Mouse (Mus musculus): ENCODE data around the gene Zc3h18. TPM values are rescaled to one million over a fixed set of nuclear protein-coding genes. Genes with fewer than 3 reads are reported as not detected.
A peak's percentile ranks its signal among the peaks of the same experiment; 100 is the strongest.

Zc3h18 gene
- polyA plus RNA-seq, 1 experiment from 2014 or later = 64.0 TPM

DNA sequence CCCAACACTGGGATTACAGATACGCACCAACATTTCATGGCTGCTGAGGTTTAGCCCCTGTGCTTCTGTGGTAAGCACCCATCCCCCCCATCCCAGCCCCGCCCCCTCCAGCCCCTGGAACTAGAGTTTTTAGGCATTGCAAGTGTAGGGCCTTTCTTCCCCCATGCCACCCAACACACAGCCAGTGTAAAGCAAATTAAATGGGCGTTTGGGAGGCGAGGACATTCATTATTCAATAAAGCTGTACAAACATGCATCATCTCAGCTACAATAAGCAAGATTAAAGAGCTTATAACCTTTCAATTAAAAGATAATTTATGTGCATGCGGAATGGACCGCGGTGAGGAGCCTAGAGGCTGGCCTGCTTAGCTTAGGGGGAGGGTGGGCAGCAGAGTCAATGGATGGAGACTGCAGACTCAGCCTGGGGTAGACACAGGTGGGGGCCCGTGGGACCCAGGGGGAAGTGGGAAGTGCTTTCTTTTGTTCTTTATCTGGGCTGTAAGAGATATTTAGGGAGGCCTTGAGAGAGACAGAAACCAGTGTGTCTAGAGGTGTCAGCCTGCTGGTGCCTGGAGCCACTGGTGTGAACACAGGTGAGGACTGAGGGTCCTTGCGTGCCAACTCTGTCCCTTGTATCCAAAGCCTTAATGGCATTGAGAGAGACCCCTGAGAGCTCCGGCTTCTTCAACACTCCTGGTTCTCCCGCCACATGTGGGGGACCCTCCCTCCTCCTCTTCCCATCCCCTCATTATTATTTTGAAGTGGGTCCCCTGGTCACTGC lies 25.9 kb upstream of the Zc3h18 start:
- H3K4me1 ChIP-seq = peaks cover 15% of the 10 kb centered on the region
- H3K4me2 ChIP-seq (replicated peaks) = no peak overlapping the region
- H3K36me3 ChIP-seq = no peaks in the 10 kb centered on the region
- WGBS = 34% methylated on average over 11 of the region's 11 CpGs
- no peak overlapping the region for H3K27ac ChIP-seq
- no peak overlapping the region for H3K9ac ChIP-seq
- H3K9me3 ChIP-seq (replicated peaks) = no peaks in the 10 kb centered on the region
- ATAC-seq (ENCODE audit: low FRiP score) = peak; percentile 64
- H3K4me3 ChIP-seq = no peak overlapping the region
- peaks cover 28% of the 10 kb centered on the region for H3K27me3 ChIP-seq

- Histone ChIP-seq H3K9ac (no peak overlapping the region), H3K4me3 (no peak overlapping the region), H3K27ac (no peak overlapping the region), H3K4me1 (peaks cover 15% of the 10 kb centered on the region), H3K27me3 (peaks cover 27% of the 10 kb centered on the region), H3K9me3 (replicated peaks) (no peaks in the 10 kb centered on the region), H3K4me2 (replicated peaks) (no peak overlapping the region), H3K36me3 (no peaks in the 10 kb centered on the region)
- ATAC-seq (ENCODE audit: low FRiP score) = no peak
- 84% methylated on average over 8 of the region's 8 CpGs for WGBS
These were observed 22.3 kb upstream of the Zc3h18 start for GRCm38 (mm10) chr8:122354157-122354556.

DNA sequence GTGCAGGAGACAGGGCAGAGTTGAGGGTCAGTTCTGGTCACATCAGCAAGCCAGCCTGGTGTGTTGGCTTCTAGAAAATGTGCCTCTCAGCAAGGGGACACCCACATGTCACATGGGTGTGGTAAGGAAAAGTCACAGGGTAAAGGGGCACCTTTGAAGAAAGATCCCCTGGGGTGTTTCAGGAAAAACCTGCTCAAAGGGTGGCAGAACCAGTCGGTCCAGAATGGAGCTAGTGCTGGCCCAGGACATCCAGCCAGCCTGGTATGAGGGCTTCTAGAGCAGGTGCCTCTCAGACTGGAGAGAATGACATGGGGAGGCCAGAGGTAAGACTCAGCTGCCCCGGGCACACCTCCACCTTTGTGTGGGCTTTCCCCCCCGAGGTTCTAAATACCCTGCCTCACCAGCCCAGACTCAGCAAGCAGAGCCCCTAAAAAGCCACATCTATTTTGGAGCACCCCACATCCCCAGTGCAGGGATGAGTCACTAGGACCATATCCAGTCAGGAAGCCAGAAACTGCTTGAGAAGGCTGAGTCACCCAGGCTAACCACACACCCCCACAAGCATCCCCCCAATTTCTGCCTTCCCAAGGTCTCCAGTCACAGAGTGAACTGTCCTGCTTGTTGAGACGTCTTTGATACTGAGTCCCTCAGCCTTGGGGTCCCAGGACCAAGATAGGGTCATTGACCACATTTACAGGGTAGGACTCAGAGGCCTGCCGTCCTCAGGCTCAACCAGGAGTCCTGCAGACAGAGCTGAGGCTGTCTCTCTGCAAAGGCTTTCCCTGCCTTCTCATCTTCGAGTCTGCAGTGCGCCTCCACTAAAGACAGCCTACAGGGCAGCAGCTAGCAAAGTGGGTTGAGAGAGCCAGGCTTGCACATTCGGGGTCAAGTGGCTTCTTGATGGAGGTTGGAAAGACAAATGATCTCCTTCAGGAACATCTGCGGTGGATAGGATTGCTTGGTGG lies 20.5 kb upstream of the Zc3h18 start:
- WGBS = 73% methylated on average over 9 of the region's 9 CpGs
- ATAC-seq (ENCODE audit: low FRiP score) = no peak
- no peaks in the 10 kb centered on the region for H3K36me3 ChIP-seq

DNA sequence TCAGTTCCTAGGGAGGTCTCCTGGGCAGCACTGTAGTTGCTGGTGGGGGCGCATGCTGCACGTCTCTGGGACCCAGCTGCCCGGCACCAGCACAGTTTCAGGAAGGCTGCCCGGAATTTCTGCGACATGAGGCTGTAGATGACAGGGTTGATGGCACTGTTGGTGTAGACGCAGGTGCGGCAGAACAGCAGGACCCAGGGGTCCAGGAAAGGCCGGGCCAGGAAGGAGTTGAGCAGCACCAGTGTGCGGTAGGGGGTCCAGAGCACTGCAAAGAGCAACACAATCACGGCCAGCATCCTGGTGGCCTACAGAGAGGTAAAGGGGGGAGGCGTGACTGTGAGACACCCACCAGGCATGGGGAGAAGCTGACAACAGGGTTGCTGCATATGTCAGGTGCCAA lies 19.2 kb upstream of the Zc3h18 start:
- Histone ChIP-seq H3K9ac (no peak overlapping the region), H3K27ac (no peak overlapping the region), H3K9me3 (replicated peaks) (no peaks in the 10 kb centered on the region), H3K4me1 (no peaks in the 10 kb centered on the region), H3K27me3 (peaks cover 27% of the 10 kb centered on the region), H3K4me3 (no peak overlapping the region), H3K4me2 (replicated peaks) (no peak overlapping the region), H3K36me3 (no peaks in the 10 kb centered on the region)
- no peak for ATAC-seq (ENCODE audit: low FRiP score)
- 46% methylated on average over 11 of the region's 11 CpGs for WGBS

More for the DNA sequence above, 20.5 kb upstream of the Zc3h18 start:
- H3K27me3 ChIP-seq = peaks cover 20% of the 10 kb centered on the region
- H3K27ac ChIP-seq = no peak overlapping the region
- no peak overlapping the region for H3K4me2 ChIP-seq (replicated peaks)
- no peak overlapping the region for H3K4me3 ChIP-seq
- H3K4me1 ChIP-seq = peaks cover 2% of the 10 kb centered on the region
- H3K9me3 ChIP-seq (replicated peaks) = no peaks in the 10 kb centered on the region
- H3K9ac ChIP-seq = no peak overlapping the region

GRCm38 (mm10) chr8:122357641-122358040 lies 18.8 kb upstream of the Zc3h18 start:
- ATAC-seq (ENCODE audit: low FRiP score) = no peak
- 83% methylated on average over 5 of the region's 5 CpGs for WGBS
- Histone ChIP-seq H3K9me3 (replicated peaks) (no peaks in the 10 kb centered on the region), H3K4me3 (no peak overlapping the region), H3K27ac (no peak overlapping the region), H3K4me1 (no peaks in the 10 kb centered on the region), H3K36me3 (no peaks in the 10 kb centered on the region), H3K4me2 (replicated peaks) (no peak overlapping the region), H3K9ac (no peak overlapping the region), H3K27me3 (peaks cover 27% of the 10 kb centered on the region)

DNA sequence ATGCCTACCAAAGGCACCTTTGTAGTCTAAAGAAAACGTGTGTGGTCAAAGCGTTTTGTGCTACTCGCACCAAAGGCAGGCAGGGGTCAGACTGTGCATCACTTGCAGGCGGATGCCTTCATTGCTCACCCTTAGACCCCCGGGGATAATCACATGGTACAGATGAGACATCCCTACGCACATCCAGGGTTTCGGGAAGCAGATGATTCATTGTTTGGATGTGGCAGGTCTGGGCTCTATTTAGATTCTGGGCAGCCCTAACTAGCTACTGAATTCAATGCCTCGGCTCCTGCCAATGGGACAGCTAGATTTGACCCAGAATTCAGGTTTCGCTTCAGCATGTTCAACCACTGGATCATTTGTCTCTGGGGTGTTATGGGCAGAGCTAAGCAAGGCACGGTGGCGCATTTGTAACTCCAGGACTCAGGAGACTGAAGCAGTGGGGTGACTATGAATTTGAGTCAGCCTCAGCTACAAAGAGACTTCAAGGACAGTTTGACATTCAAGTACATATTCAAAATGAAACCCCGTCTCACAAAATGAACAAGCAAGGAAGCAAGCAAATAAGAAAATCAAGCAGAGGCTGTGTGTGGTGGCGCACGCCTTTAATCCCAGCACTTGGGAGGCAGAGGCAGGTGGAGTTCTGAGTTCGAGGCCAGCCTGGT lies 17.2 kb upstream of the Zc3h18 start:
- H3K9me3 ChIP-seq (replicated peaks) = no peaks in the 10 kb centered on the region
- peaks cover 39% of the 10 kb centered on the region for H3K27me3 ChIP-seq
- 78% methylated on average over 15 of the region's 15 CpGs for WGBS
- no peaks in the 10 kb centered on the region for H3K36me3 ChIP-seq
- no peak for ATAC-seq (ENCODE audit: low FRiP score)
- no peak overlapping the region for H3K4me3 ChIP-seq
- no peak overlapping the region for H3K4me2 ChIP-seq (replicated peaks)
- no peak overlapping the region for H3K9ac ChIP-seq
- no peaks in the 10 kb centered on the region for H3K4me1 ChIP-seq
- no peak overlapping the region for H3K27ac ChIP-seq

DNA sequence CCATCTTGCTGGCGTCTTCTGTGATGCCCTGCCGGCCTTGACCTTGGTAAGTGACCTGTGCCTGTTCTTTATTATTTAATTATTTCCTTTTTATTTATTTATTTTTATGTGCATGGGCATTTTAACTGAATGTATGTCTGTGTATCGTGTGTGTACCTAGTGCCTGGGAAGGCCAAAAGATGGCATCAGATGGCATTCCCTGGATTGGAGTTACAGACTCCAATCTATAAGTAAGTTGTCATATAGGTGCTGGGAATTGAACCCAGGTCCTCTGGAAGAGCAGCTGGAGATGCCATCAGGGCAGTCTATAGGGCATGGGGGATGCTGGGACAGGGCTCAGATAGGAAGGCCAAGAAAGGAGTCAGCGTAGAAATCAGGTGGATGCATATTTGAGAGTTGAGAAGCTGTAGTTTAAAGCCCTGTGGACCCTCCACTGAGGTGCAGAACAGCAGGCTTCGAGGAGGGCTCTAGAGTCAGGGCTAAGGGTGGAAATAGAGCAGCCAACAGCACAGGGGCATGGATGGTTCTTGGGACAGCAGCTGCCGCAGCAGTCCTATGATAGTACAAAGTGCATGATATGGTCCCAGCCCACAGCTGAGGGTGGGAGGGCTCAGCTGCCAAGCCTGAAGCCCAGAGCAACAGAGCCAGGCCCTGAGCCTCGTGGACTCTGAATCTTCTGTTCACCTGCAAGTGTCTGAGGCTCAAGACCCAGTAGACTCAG lies 15.6 kb upstream of the Zc3h18 start, which contains the start of gene Trhr2:
Gene Trhr2 (minus strand): TSS at position 51 of the 721 bp plus-strand sequence.
- no peaks in the 10 kb centered on the region for H3K36me3 ChIP-seq
- H3K27ac ChIP-seq = no peak within 1 kb of the TSS
- peaks cover 43% of the 10 kb centered on the region for H3K27me3 ChIP-seq
- 77% methylated on average over 7 of the region's 7 CpGs for WGBS
- no peak for ATAC-seq (ENCODE audit: low FRiP score)
- no peak within 1 kb of the TSS for H3K4me2 ChIP-seq (replicated peaks)
- H3K9me3 ChIP-seq (replicated peaks) = no peaks in the 10 kb centered on the region
- no peak within 1 kb of the TSS for H3K9ac ChIP-seq
- no peak within 1 kb of the TSS for H3K4me3 ChIP-seq
- no peaks in the 10 kb centered on the region for H3K4me1 ChIP-seq

- H3K4me1 ChIP-seq = no peaks in the 10 kb centered on the region
- peaks cover 30% of the 10 kb centered on the region for H3K27me3 ChIP-seq
- ATAC-seq (ENCODE audit: low FRiP score) = no peak
- H3K9me3 ChIP-seq (replicated peaks) = no peaks in the 10 kb centered on the region
- H3K4me3 ChIP-seq = no peak overlapping the region
- H3K36me3 ChIP-seq = no peaks in the 10 kb centered on the region
- 47% methylated on average over 5 of the region's 5 CpGs for WGBS
- H3K9ac ChIP-seq = no peak overlapping the region
- H3K4me2 ChIP-seq (replicated peaks) = no peak overlapping the region; the same call in 1 of the 2 replicates
- H3K27ac ChIP-seq = no peak overlapping the region
These were observed 14.1 kb upstream of the Zc3h18 start for GRCm38 (mm10) chr8:122362271-122362670.

DNA sequence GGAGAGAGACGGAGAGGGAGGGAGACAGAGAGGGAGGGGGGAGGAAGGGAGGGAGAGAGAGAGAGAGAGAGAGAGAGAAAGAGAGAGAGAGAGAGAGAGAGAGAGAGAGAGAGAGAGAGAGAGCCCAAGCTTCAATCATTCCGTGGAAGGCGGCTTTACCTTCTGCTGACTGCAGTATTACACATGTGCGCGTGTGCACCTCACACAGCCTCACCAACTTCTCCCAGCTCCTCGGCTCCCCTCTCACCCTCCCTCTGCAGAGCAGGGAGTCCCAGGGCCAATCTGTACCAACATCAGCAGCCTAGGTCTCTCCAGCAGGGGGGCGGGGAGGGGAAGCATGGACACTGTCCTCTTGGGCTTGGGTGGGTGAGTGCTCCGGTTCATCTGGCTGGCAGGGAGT lies 13.4 kb upstream of the Zc3h18 start:
- WGBS = 44% methylated on average over 7 of the region's 8 CpGs
- H3K27ac ChIP-seq = no peak overlapping the region
- H3K4me1 ChIP-seq = no peaks in the 10 kb centered on the region
- no peak overlapping the region for H3K4me2 ChIP-seq (replicated peaks)
- ATAC-seq (ENCODE audit: low FRiP score) = no peak
- H3K4me3 ChIP-seq = no peak overlapping the region
- H3K36me3 ChIP-seq = no peaks in the 10 kb centered on the region
- no peak overlapping the region for H3K9ac ChIP-seq
- peaks cover 35% of the 10 kb centered on the region for H3K27me3 ChIP-seq
- no peaks in the 10 kb centered on the region for H3K9me3 ChIP-seq (replicated peaks)

- no peak for ATAC-seq (ENCODE audit: low FRiP score)
- H3K9ac ChIP-seq = no peak overlapping the region
- no peaks in the 10 kb centered on the region for H3K9me3 ChIP-seq (replicated peaks)
- no peak overlapping the region for H3K27ac ChIP-seq
- peaks cover 19% of the 10 kb centered on the region for H3K27me3 ChIP-seq
- H3K36me3 ChIP-seq = no peaks in the 10 kb centered on the region
- H3K4me2 ChIP-seq (replicated peaks) = no peak overlapping the region
- no peaks in the 10 kb centered on the region for H3K4me1 ChIP-seq
- 82% methylated on average over 10 of the region's 10 CpGs for WGBS
- no peak overlapping the region for H3K4me3 ChIP-seq
These were observed 7.9 kb upstream of the Zc3h18 start for GRCm38 (mm10) chr8:122368494-122368893.

DNA sequence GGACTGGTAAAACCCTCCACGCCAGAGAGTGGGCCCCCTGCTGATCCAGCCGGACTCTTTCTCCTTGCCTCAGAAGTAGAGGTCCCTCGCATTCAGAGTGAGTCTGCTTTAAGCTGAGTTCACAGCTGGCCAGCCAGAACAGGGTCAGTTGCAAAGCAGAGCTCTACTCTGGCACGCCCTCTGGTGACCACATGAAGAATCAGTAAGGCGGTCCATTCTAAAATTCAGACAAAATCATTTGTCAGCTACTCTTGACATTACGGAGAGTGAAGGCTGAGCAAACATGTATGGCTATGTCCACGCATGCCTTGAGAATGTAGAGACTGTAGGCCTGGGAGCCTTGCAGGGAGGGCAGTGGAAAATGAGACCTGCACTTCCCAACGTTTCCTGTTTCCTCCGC lies 6.7 kb upstream of the Zc3h18 start:
- Histone ChIP-seq H3K36me3 (no peaks in the 10 kb centered on the region), H3K9me3 (replicated peaks) (no peaks in the 10 kb centered on the region), H3K27me3 (peaks cover 9% of the 10 kb centered on the region; the same call in 1 of the 2 replicates), H3K4me1 (no peaks in the 10 kb centered on the region), H3K27ac (no peak overlapping the region), H3K4me3 (no peak overlapping the region), H3K9ac (0 out of 2 replicates have a peak overlapping the region, but pooled peaks have one; percentile 27), H3K4me2 (replicated peaks) (no peak overlapping the region)
- ATAC-seq (ENCODE audit: low FRiP score) = 0 out of 2 replicates have a peak, but pooled peaks have one; percentile 54
- 13% methylated on average over 9 of the region's 9 CpGs for WGBS

Measured in hindbrain, embryonic 12.5 days (tissue).